Mouse (Mus musculus): Measurements from ENCODE around the gene Plekhh2.
"Not testable (repeated sequence)": the region's sequence is repeated elsewhere in the genome, so short reads cannot be mapped to it uniquely, and the experiment has no call there.

The Plekhh2 gene

DNA sequence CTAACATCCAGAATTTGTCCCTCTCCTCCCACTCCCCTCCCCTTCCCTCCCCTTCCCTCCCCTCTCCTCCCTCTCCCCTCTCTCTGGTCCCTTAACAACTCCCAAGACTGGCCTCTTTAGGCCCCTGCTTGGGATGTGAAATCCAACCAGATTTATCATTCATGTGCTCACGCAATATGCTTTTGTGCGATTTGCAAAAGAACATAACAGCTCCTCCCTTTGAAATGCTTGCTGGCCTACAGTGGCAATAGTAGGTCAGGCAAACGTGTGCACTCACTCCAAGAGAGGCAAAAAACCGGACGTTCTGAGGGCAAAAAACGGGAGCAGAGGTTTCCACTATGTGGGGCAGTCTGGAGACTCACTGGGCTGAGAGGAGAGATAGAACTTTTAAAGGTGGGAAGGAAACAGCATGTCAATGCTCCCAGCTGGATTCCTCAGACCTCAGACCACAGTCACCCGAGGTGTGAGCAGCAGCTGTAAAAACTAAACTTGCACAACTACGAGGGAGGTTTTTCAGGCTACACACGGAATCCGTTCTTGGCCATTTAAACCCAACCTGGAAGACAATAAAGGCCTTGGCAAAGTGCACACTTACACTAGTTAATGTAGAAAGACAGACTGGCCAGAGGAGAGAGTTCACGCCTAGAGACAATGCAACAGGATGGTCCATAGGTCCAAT lies 595 bp upstream of the Plekhh2 start:
- no peak for DNase-seq (ENCODE audit: extremely low read depth, low read depth, low spot score)

GRCm38 (mm10) chr17:84512516-84513085 lies 906 bp downstream of the Plekhh2 start:
- DNase-seq (ENCODE audit: extremely low read depth, low read depth, low spot score): no peak

- DNase-seq (ENCODE audit: extremely low read depth, low read depth, low spot score): no peak
These were observed 4.2 kb downstream of the Plekhh2 start for GRCm38 (mm10) chr17:84515901-84516300.

GRCm38 (mm10) chr17:84519346-84519745 lies 7.7 kb downstream of the Plekhh2 start:
- DNase-seq (ENCODE audit: extremely low read depth, low read depth, low spot score): no peak

- no peak for DNase-seq (ENCODE audit: extremely low read depth, low read depth, low spot score)
These were observed 8.4 kb downstream of the Plekhh2 start for GRCm38 (mm10) chr17:84520057-84520456.

DNA sequence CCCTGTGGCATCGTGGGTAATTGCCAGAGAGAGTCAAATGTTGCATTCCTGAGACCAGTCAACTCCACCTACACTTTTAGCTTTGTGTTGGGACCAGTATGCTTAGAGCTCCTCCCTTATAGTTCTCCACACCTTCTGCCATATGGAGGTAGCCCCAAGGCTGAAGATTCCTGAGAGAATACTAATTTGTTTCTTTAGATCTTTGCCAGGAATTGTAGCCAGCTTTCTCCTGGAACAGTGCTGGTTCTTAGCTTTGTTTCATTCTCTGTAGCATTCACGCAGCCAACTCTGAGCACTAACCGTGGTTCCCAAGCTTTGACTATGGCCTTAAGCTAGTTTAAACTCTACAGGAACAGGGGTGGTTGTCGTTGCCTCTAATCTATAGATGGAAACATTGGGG lies 17.7 kb downstream of the Plekhh2 start:
- DNase-seq (ENCODE audit: extremely low read depth, low read depth, low spot score): peak; percentile 69

DNA sequence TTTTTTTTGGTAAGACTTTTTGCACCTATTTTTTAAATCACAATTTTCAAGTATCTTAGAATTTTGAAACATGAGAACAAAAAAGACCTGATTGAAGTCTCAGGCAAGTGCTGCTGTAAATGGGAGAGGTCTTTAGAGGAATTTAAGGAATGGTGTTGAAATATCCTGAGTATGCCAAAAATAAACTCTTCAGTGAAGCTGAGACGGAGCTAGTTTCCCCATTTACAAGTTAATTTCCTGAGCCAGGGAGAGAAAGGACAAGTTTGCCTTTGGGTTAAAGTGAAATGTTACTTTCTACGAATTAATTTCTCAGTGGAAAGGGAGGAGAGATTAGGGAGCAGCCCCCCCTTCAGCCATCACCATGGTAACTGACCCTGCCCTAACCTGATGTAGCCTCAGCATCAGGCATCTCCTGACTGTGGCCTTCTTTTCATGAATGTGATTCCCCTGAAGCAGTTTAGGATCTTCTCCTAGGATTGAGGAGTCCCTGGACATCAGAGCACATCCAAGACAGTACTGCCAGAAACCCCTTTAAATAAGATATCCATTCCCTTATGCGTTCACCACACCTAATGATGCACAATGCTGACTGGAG lies 18.6 kb downstream of the Plekhh2 start:
- DNase-seq (ENCODE audit: extremely low read depth, low read depth, low spot score): no peak

GRCm38 (mm10) chr17:84532909-84533499 lies 21.3 kb downstream of the Plekhh2 start:
- DNase-seq (ENCODE audit: extremely low read depth, low read depth, low spot score): no peak

DNA sequence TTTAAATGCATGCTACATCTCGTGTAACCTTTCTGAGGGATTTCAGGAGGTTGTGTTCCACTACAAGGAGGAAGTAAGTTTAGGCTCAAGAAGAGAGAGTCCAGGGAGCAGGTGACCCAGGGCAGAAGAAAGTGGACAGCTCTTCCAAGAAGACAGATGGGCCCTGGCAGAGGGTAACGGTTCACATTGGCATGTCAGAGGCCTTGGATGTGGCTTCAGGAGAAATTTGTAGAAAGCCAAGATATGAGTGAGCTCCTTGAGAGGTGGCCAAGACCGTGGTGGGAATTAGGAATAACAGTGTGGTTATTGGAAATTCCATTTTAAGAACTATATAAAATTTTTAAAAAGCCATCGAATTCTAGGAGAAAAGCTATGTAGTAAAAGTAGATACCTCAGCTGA lies 22.1 kb downstream of the Plekhh2 start:
- DNase-seq (ENCODE audit: extremely low read depth, low read depth, low spot score): no peak

DNA sequence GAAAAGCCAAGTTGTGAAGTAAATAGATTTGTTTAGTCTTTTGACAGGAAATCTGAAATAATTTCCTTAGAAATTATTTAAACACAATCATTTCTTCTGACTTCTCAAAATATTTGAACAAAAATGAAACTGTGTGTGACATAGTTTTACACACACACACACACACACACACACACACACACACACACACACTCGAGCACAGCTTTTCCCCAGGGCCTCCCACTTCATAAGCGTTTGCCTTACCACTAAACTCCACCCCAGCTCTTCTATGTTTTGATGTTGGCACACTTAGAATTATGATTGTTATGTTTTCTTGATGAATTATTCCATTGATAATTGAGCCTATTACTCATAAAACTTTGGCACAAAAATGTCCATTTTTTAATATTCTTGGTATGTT lies 22.9 kb downstream of the Plekhh2 start:
- no peak for DNase-seq (ENCODE audit: extremely low read depth, low read depth, low spot score)

- DNase-seq (ENCODE audit: extremely low read depth, low read depth, low spot score): no peak
These were observed 23.5 kb downstream of the Plekhh2 start for GRCm38 (mm10) chr17:84535226-84535625.

GRCm38 (mm10) chr17:84537301-84537700 lies 25.6 kb downstream of the Plekhh2 start:
- DNase-seq (ENCODE audit: extremely low read depth, low read depth, low spot score): no peak

DNA sequence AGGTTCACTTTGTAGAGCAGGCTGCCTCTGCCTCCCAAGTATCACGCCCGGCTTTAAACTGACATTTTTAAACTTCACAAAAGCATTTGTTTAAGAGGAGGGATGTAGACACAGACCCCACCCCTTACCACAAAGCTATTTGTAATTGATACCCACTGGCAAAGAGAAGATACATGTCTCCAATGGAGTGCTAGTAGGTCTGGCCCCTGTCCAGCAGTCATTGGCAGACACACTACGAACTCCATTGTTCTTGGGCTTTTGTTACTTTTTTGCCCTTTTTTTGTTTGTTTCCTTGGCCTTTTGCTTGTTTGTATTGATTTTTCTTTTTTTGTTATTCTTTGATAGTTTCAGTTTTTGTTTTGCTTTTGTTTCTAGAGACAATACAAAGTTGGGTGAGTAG lies 26.3 kb downstream of the Plekhh2 start:
- DNase-seq (ENCODE audit: extremely low read depth, low read depth, low spot score): no peak

DNA sequence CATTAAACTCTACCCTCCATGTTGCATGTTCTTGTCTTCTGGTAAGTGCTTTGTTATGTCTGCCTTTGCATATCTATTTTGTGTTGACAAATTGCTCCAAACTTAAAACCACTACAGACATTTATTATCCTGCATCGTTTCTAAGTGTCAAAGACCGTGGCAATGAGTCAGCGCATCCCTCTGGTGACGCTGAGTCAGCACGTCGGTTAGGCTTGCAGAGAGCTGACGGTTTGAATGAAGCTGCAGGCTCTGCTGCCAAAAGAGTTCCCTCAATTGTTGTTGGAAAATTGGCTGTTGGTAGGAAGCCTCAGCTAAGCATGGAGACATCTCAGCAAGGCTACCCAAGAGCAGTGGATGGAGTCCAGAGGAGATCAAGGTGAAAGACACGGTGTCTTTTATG lies 28.9 kb downstream of the Plekhh2 start:
- DNase-seq (ENCODE audit: extremely low read depth, low read depth, low spot score): no peak

- DNase-seq (ENCODE audit: extremely low read depth, low read depth, low spot score): no peak
These were observed 39.5 kb downstream of the Plekhh2 start for GRCm38 (mm10) chr17:84550902-84551877.

- no peak for DNase-seq (ENCODE audit: extremely low read depth, low read depth, low spot score)
These were observed 40.5 kb downstream of the Plekhh2 start for GRCm38 (mm10) chr17:84552230-84552629.

DNA sequence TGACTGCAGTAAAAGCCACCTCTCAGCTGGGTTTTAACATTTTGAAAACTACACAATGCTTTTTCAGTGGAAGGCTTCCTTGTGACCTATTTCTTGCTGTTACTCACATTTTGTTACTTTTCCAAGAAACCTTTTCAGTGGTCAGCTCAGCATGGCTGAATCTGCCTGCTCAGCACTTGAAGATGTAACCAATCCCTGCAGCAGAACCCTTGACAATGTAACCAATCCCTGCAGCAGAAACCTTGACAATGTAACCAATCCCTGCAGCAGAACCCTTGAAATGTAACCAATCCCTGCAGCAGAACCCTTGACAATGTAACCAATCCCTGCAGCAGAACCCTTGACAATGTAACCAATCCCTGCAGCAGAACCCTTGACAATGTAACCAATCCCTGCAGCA lies 52.6 kb downstream of the Plekhh2 start:
- DNase-seq (ENCODE audit: extremely low read depth, low read depth, low spot score): not testable (repeated sequence)

GRCm38 (mm10) chr17:84565762-84566161 lies 54.1 kb downstream of the Plekhh2 start:
- no peak for DNase-seq (ENCODE audit: extremely low read depth, low read depth, low spot score)

GRCm38 (mm10) chr17:84566773-84567555 lies 55.3 kb downstream of the Plekhh2 start:
- DNase-seq (ENCODE audit: extremely low read depth, low read depth, low spot score): no peak

DNA sequence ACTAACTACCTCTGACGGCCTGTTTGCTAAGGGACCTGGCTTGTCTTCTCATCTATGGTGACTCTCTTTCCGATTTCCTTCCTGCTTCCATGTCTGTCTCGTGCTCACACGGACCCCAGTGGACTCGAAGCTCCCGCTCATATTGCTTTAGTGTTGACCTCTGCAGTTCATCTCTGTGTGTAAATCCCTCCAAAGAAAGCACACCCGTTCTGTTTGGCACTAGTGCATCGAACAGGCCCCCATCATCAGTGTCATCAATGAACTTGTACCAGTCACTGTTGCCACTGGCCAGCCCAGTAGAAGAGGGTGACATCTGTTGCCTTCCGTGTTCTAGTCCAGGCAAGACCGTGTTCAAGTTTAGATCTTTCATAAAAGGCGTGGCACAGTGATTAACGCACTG lies 57.1 kb downstream of the Plekhh2 start:
- DNase-seq (ENCODE audit: extremely low read depth, low read depth, low spot score): no peak
